Mouse (Mus musculus) 3T3-L1 (cell line): ENCODE measurements around the gene Hap1.
"Not testable (repeated sequence)": the region's sequence is repeated elsewhere in the genome, so short reads cannot be mapped to it uniquely, and the experiment has no call there.

Experiments used
- DNase-seq: peaks from one replicate; pipeline ENCODE4 v3.0.0-alpha.2; 2015; ENCODE audit warnings: low read depth, low spot score

The Hap1 gene

DNA sequence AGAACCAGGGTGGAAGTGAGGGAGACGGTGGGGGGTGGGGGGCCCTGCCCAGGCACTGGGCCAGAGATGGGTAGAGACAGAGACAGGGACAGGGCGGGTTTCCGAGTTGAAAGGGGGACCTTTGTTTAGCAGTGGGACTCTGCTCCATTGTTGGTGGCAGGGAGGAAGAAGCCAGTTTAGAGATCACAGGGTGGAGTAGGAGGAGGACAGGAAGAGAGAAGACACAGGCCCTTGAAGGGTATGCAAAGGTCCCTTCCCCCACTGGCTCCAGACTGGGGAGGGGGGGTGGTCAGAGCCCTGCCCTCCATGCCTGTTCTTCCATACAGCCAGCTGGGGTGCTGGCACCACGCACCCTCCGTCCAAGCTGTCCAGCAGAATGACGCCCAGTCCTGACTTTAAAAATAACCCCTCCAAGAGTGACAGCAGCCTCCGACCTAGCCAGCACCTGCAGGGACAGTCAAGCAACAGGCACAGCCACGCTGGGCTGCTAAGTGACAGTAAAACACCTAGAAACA lies 34.1 kb upstream of the Hap1 start:
- no peak for DNase-seq

DNA sequence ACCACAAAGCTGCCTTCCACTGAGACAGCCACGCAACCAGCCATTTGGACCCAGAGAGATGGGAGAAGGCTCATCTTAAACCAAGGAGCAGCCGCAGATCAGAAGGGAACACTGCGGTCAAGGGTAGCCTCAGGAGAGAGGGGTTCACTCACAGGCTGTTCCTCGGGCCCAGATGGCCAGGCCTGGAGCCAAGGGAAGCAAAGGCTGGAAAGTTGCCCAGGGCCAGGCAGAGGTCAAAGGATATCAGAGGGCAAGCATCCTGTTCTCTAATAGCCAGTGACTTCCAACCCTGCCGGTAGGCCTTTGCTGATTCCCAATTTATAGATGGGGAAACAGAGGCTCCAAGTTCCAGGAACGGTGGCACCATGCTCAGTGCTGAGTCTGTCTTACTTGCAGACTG lies 32.7 kb upstream of the Hap1 start:
- no peak for DNase-seq

DNA sequence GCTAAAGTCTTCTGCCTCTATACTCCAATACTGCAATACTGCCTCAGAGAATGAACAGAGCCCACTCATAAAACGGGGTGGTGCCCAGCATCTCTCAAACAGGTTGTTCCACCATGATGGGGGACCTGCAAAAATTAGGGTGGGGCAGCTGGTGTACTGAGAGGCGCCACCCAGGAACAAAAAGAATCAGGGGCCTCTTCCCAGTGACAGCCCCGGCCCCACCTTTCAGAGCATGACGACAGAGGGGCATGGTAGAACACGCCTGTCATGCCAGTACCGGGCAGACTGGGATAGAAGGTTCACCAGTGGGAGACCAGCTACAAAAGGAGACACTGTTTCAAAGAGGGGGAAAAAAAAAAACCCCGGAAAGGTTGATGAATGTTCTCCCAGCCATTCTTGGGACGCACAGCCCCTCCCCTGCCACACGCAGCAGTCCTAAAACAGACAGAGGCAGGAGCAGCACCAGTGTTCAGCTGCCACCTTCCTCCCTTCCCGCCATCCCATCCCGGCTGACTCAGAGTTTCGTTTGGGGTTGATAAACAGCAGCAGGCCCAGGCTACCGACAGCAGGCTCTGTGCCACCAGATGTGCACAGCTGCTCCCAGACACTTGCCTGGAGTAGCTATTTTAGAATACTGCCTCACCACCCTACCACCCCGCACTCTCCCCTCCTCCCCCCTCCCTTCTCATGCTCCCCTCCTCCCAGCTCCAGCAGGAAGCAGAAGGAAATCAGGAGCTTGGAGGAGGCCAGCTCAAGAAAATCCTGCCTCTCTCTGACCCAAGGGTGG lies 31.9 kb upstream of the Hap1 start:
- DNase-seq = peak; percentile 77

DNA sequence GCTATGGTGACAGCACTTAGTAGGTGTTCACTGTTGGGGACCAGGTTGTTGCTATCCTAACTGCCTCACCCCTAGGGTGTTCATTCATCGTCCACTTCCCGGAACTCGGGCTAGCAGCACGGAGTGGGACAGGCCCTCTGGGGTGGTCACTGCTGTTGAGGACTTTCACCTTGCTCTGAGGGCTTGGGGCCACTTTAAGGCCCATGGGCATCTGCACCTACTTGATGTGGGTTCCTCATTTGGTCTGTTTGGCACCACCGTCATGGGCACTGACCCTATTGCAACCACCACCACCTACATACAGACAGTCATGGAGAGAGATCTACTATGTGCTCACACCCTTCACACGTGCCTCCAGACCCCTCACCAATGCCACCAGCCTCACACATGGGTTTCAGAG lies 31.2 kb upstream of the Hap1 start:
- DNase-seq = no peak

DNA sequence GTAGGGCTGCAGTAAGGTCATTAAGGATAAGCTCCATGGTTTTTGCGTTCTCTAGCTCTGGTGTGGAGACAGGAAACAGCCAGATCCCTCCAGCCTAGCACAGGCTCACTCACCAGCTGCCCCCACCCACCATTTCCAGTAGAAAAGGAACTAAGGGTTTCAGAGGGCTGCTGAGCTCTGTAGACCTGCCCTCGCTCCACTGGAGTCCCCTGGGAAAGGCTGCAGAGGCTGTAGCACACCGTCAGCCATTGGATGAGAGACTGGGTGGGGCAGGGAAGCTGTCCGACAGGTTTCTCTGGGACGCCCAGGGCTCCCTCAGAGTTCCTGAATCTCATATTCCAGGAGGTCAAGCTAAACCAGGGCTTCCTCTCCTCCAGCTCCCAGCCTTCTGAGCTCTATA lies 30.7 kb upstream of the Hap1 start:
- no peak for DNase-seq

DNA sequence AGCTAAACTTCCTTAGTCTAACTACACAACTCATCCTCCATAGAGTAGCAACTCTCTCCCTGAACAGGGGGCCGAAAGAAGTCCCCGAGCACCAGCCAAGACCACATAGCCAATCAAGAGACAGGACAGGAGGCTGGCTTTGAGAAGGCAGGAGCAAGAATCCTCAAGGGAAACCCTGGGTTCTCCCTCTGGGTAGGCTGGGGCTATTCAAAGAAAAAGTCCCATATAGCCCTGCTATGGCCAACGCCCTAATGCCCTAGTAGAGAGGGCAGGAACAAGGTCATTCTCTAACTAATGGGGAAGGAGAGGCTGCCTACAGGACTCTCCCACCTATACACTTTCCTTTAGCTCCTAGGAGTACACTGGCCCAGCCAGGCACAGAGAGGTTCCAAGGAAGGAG lies 29.1 kb upstream of the Hap1 start:
- DNase-seq = no peak

DNA sequence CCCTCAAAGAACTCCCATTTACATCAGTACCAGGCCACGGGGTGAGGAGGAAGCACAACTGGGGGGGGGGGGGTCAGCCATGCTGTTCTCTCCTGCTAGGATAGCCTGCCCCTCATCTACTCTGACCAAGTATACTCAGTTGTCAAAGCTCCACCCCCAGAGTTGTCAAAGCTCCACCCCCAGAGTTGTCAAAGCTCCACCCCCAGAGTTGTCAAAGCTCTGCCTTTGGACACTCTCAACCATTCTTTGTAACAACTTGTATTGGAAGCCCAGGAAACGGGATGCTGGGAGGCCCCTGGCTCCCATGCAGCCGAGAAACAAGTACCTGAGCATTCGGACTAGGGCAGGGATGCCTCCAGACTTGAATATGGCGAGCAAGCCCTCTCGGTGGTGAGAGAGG lies 26.8 kb upstream of the Hap1 start:
- no peak for DNase-seq

DNA sequence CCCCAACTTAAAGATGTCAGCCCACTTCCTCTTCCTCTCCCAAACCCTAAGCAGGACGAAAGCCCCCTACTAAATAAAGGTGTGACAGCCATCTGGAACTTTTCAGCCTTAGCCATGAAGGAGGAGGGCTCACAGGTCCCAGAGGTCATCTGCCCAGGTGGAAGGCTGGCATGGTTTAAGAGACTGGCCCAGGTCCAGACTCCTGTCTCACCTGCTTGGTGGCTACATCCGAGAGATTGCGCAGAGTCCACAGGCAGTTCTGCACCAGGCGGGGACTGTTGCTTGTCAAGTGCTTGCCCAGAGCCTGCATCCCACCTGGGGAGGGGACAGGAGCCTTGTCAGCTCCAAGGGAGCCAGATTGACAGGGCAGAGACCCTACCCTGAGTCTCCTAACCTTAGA lies 23.4 kb upstream of the Hap1 start:
- no peak for DNase-seq

DNA sequence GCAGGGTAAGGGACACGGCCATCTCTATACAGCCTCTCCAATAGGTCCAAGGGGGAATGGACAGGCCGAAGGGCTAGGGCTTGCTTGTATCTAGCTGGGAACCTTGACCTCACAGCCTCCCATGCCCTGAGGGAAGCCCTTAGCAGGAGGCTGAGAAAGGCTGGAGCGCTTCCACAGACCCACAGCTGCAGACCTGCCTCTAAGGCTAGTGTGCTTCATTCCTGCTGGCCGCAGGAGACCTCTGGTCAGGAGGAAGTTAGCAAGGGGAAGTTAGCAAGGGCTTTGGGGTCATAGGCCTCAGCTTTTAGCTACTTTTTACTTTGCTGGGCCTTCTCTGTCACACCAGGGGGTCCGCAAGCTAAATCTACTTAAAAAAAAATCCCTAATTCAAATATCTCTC lies 22.5 kb upstream of the Hap1 start:
- DNase-seq = no peak

DNA sequence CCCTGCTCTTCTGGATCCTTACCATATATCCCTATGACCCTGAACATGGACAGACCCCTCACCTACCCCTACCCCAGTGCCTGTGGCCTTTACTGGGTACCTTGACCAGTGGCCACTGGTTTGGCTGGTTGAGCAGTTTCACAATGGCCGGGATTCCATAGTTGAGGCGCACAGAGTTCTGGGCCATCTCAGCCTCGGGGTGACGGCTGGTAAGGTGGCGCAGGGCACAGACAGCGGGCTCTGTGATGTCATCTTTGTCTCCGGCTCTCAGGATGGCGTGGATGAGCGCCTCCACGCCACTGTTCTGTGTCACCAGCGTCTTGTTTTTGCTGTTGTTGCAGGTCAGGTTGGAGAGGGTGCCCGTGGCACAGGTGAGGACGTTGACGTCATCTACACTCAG lies 22.1 kb upstream of the Hap1 start:
- no peak for DNase-seq

DNA sequence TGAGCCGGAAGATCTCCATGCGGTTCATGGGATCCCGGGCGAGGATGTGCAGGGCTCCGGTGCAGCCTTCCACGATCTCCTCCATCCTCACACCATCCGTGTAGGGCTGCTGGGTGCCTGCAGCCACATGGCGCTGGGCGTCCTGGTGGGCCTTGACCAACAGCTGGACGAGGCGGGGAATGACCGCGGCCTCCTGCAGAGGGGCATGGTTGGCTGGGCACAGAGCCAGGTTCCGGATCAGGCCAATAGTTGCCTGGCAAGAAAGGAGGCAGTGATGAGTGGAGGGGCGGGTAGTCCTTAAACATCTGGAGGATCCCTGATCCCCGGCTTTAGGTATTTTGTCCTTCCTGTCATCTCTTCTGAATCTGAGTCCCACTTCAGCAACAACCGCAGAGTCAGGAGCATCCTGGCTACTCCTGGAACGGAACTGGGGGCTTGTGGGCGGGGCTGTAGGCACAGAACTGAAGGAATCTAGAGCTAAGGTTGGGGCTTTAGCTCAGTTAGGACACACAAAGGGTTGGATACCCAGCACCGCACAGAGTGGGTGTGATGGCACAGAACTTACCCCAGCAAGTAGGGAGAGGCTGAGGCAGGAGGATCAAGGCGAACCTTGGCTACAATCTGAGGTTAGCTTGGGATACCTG lies 20.9 kb upstream of the Hap1 start:
- DNase-seq = no peak

DNA sequence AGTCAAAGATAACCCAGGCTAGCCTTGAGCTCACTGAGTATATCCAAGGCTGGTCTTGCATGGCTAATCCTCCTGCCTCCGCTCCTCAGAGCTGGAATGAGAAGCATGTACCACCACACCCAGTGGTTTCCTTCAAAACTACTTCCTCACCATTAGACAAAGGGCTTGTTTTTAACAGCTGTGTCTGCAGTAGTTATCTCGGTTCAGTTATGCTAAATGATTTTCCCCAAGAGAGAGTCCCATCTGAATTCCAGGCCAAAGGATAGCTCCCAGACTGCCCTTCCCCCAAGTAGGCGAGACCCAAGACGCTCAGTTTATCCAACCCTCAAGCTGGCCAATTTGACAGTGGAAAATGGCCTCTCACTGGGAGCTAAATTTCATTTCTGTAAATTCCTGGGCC lies 20.1 kb upstream of the Hap1 start:
- no peak for DNase-seq

DNA sequence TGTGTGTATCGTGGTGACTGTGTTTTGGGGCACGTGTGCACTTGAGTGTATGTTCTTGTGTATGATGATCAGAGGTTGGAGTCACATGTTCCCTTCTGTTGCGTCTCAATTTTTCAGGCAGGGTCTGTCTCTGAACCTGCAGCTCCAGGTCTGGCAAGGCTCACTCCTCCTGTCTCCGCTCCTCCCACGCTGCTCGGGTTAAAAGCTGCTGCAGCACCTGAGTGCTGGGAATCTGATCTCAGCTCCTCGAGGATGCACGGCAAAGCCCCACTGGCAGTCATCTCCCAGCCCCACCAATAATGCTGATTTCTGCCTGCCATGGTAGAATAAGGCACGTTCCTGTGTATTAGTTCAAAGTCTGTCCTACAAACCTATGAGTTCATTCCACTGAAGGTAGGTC lies 19.2 kb upstream of the Hap1 start:
- DNase-seq = no peak

DNA sequence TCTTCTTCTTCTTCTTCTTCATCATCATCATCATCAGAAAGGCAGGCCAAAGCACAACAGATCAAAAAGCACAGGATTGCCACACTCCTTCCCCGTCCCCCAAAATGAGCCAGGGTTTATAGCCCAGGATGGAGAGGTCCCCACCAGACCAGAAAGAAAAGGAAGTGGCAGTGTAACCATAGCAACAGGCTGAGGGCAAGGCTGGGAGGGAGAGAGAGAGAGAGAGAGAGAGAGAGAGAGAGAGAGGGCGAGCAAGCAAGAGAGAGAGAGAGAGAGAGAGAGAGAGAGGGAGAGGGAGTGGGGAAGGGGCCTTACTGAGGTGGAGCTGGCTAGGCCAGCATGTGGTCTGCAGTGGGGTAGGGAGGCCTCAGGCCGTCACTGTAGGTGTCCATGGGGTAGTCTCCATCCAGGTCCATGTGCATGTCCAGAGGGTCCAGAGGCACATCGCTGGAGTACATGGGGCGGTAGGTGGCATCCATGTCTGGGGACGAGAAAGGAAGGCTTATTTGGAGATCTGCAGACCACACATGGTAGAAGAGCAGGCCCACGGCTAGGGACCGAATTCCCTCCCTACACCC lies 16.1 kb upstream of the Hap1 start:
- no peak for DNase-seq

DNA sequence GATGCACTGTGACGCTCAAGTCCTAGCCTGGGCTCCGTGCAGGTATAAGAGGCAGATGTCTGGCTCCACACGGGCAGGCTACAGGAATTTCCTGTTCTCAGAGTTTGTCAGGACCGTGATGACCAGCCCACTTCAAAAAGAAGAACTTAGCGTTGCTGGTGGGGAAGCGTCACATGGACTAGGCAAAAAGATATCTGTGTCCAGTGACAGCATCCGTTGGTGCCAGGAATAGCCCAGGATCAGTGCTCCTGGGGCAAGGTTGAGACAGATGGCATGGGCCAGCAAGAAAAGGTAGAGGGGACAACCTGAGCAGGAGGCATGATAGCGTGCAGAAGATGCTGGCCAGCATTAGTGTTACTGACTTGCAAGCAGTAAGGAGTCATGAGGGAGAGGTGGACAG lies 13.9 kb upstream of the Hap1 start:
- no peak for DNase-seq

DNA sequence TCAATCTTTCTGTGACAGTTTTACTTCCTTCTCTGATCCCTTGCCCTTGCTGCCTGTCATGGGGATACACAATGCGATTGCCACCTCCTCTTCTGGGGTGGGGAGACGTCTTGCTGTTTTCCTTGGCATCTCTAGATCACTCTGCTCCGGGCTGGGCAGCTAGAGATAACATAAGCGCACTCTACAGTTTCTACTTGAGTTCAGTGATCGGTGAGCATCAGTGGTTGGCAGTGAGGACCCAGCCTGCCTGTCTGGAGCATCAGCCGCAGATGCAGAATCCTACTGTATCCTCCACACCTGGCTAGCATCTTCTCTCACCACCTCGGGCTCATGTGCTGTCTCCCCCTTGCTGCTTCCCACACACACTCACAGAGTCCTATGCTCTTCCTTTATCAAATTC lies 13.2 kb upstream of the Hap1 start:
- DNase-seq = no peak

DNA sequence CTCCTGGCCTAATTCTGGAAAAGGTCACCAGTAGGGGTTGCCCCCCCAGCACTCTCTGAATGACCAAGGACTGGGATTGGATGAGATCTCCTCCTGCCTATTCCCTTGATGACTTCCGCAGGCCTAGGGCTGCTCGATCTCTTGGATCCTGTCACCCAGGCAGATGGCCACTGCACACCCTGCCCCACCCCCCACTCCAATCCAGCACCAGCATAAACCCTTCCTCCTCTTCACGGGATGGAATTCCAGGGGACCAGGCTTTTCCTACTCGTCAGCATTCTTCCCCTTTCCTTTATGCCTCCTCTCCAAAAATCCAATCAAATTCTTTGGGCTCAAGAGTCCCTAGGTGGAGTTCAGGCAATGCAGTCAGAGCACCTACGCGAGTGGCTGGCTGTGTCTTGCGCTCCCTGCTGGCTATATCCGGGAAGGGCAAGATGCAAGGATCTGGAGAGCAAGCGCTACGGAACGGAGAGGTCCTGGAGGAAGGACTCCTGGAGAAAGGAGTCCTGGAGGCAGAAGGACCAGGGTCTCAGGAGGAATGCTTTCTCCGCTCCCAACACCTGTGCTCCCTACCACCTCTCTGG lies 7.1 kb upstream of the Hap1 start:
- DNase-seq = peak; percentile 56

DNA sequence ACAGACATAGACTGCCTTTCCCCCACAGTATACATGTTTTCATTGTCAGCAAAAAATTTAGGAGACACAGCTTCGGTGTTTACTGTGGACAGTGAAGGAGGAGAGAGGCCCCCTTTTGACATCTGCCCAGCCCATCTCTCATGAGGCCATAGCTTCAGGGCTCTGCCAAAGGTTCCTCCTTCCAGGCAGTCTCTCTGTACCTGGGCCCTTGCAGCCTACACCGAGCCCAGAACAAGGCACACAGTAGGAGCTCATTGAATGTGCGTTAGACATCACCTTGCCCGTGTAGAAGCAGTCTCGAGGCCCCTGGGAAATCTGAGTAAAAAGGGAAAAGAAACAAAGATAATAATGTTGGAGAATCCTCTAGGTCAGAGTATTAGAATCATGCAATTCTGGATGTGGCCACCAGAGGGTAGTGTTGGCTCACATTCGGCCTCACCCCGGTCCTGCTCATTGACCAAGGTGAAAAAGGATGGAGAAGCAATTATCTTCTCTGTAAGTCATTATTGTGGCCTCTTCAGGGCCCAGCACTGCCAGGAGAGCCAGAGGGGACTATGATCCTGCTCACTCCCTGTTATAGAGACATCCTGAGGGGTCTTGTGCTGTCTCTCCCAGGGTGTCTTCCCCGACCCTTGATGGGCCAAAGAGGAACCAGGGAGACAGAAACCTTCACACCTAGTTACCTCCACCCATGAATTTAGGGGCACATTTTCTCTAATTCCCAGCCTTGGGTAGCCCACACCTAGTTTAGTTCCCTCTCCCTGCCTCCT lies 6.5 kb upstream of the Hap1 start:
- DNase-seq = peak; percentile 88

DNA sequence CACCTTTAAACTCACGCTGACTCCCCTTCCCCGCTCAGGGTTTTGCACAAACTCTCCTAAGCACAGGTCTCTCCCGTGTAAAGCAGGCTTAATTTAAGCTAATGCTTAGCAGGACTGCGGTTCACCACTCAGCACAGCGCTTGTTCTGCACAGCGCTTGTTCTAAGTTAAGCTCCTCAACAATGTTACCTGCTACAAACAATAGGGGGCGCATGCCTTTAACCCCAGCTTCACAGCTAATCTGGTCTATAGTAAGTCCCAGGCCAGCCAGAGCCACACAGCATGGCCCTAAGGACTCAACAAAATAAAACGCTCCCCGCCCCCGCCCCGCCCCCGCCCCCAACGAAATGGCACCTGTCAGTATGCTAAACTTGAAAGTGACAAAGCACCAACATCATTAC lies 5.1 kb upstream of the Hap1 start:
- not testable (repeated sequence) for DNase-seq

DNA sequence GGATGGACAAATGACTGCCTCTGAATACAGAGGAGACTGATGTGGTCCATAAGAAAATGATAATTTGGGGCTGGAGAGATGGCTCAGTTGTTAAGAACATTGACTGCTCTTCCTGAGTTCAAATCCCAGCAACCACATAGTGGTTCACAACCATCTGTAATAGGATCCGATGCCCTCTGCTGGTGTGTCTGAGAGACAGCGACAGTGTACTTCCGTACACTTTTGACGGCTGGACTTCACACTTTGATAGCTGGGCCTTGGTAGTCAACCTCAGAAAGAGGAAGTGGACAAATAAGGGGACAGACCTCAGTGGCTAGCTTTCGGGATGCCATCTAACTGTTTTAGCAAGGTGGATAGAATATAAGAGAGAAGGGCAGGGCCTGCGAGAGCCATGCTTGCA lies 4.2 kb upstream of the Hap1 start:
- DNase-seq = no peak

DNA sequence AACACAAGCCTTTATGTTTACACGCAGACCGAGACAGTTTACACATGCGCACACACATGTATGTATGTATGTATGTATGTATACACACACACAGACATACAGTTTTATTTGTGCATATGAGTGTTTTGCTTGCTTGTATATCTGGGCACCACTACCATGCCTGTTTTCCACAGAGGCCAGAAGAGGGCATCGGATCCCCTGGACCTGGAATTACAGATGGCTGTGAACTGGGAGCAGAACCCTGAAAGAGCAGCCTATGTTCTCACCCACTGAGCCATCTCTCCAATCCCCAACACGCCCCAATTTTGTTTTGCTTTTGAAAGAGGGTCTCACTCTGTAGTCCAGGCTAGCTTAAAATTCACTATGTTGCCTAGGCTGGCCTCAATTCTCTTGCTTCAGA lies 1.5 kb upstream of the Hap1 start:
- DNase-seq = no peak

DNA sequence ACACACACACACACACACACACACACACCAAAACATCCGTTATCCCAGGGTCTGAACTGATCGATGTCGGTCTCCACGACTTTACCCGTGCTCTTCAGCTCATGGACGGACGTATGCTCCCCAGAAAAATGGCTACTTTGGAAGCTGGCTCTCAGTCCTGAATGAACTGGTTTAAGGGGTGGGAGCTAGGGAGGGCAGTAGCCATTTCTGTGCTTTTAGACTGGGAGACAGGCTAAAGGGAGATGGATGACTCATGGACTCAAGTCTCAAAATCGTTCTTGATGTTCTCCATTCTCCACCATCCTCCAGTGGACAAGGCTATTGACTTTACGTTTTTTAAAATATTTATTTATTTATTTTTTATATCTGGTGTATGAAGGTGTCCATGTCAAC lies 887 bp upstream of the Hap1 start:
- DNase-seq = no peak
